In the genomic region with DNA sequence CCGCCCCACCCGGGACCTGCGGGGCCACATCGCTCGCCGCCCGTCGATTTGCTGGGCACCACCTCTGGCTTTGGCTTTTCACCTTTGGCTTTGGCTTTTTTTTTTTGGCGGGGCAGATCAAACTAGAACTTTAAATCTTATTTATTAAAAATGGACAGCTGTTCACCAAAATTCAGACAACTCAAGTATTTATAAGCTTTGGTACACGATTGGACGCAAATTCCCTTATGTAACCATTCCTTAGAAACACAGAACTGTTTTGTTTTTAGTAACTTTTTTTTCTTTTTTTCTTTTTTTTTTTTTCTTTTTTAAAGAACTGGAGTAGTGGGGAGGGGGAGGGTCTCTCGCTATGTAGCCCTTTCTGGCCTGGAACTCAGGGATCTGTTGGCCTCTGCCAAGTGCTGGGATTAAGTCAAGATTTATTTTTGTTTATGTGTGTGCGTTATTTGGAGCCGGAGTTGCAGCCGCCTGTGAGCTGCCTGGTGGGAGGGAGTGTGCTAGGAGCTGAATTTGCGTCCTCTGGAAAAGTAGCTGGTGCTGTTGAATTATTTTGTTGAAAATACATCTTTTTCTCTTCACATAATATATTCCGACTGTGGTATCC, we compare ENCODE assay signal across 8 mouse cellular contexts. TPM values are rescaled to one million over a fixed set of nuclear protein-coding genes. Genes with fewer than 3 reads are reported as not detected.
A peak's percentile ranks its signal among the peaks of the same experiment; 100 is the strongest.
DNase-seq lines count a peak whose midpoint lies in the region; ATAC-seq and TF ChIP-seq lines count a peak whose summit lies in the region.

No protein-coding gene starts in this region.

- H3K9me3 ChIP-seq in neural tube, embryonic 12.5 days: no peaks in the 10 kb centered on the region

- no peak for ATAC-seq in neural tube, embryonic 12.5 days (ENCODE audit: low FRiP score, low read depth)
- ATAC-seq in activated CD4-positive, CD25-positive, alpha-beta regulatory T cell, adult 4 months: no peak

- H3K4me3 ChIP-seq in left cerebral cortex, adult 2 months: peak overlapping the region; percentile 80
- H3K4me3 ChIP-seq in neural tube, embryonic 12.5 days: peak overlapping the region; percentile 82

- H3K27me3 ChIP-seq in neural tube, embryonic 12.5 days (replicated peaks): no peaks in the 10 kb centered on the region

- H3K4me1 ChIP-seq in neural tube, embryonic 12.5 days: peaks cover 4% of the 10 kb centered on the region; the same call in 1 of the 2 replicates

- DNase-seq in left cerebral cortex, adult 2 months (ENCODE audit: extremely low spot score in 1 of 2, low spot score in 2 of 2): no peak
- no peak for DNase-seq in left cerebral cortex, adult 8-10 months (ENCODE audit: low spot score in 2 of 2)
- DNase-seq in cerebellum, postnatal 10 days: peak; percentile 51 to 56
- peak; percentile 56 to 62 for DNase-seq in heart, adult 18-20 months
- DNase-seq in kidney, postnatal 10 days: peak; percentile 29
- no peak for DNase-seq in thymus, postnatal 14 days

- peak overlapping the region; percentile 73 for H3K9ac ChIP-seq in neural tube, embryonic 12.5 days

- 10% methylated on average over 17 of the region's 17 CpGs for WGBS in neural tube, embryonic 12.5 days

- H3K27ac ChIP-seq in left cerebral cortex, adult 2 months: peak overlapping the region; percentile 95
- 0 out of 2 replicates have a peak overlapping the region, but pooled peaks have one; percentile 50 for H3K27ac ChIP-seq in neural tube, embryonic 12.5 days

- intact Hi-C loops in left cerebral cortex, adult 2 months (cut with DNase I): loop anchor here (1.0 to 10.0 kb wide), 2 partner anchors 27 to 309 kb away; a partner anchor contains a TSS

- peak overlapping the region; percentile 92 for H3K4me2 ChIP-seq in neural tube, embryonic 12.5 days (replicated peaks)

- TF ChIP-seq CTCF in left cerebral cortex, adult 2 months (IDR thresholded peaks at IDR 0.05): no peak

- no peaks in the 10 kb centered on the region for H3K36me3 ChIP-seq in neural tube, embryonic 12.5 days

RNA-seq across cellular contexts. Expression of a gene that starts 0.9 kb away (rescaled TPM):
- 100 to 1,000 TPM; 138 to 142 TPM for total RNA-seq in left cerebral cortex, adult 2 months (2021)
- 10 to 100 TPM; 89.9 to 97.8 (median 94.5) TPM for total RNA-seq in left cerebral cortex, adult 8-10 months (2022)
- total RNA-seq in heart, adult 18-20 months (2021): 10 to 100 TPM; 16.5 to 17.9 TPM
- polyA plus RNA-seq in neural tube, embryonic 12.5 days (2016; fragmentation: Nextera tagmentation; extraction: Ambion mirVana): 46.3 and 52.6 TPM in 2 replicates
- 10 to 100 TPM; 17.3 to 20.2 TPM for polyA plus RNA-seq in activated CD4-positive, CD25-positive, alpha-beta regulatory T cell, adult 4 months (2017; shearing (Covaris generic))

RNA-seq across cellular contexts. Expression of a gene that starts 27.4 kb away (rescaled TPM):
- 10 to 100 TPM; 75.9 to 80.7 TPM for total RNA-seq in left cerebral cortex, adult 2 months (2021)
- total RNA-seq in left cerebral cortex, adult 8-10 months (2022): 10 to 100 TPM; 70.0 to 76.7 (median 73.6) TPM
- total RNA-seq in heart, adult 18-20 months (2021): 10 to 100 TPM; 31.6 to 43.3 TPM
- polyA plus RNA-seq in neural tube, embryonic 12.5 days (2016; fragmentation: Nextera tagmentation; extraction: Ambion mirVana): 23.0 and 23.7 TPM in 2 replicates
- 10 to 100 TPM; 14.9 to 19.0 TPM for polyA plus RNA-seq in activated CD4-positive, CD25-positive, alpha-beta regulatory T cell, adult 4 months (2017; shearing (Covaris generic))

RNA-seq across cellular contexts. Expression of a gene that starts 54.3 kb away (rescaled TPM):
- total RNA-seq in left cerebral cortex, adult 2 months (2021): 10 to 100 TPM; 94.6 to 94.9 TPM
- 100 to 1,000 TPM in 1 of 4 experiments, 10 to 100 TPM in 3; 94.5 to 107 (median 97.9) TPM for total RNA-seq in left cerebral cortex, adult 8-10 months (2022)
- total RNA-seq in heart, adult 18-20 months (2021): 1 to 10 TPM; 1.7 to 2.8 TPM
- 21.7 and 22.6 TPM in 2 replicates for polyA plus RNA-seq in neural tube, embryonic 12.5 days (2016; fragmentation: Nextera tagmentation; extraction: Ambion mirVana)
- polyA plus RNA-seq in activated CD4-positive, CD25-positive, alpha-beta regulatory T cell, adult 4 months (2017; shearing (Covaris generic)): not detected

Comparison
In these comparisons a context has a peak if more than half of its experiments do, and no peak if none do; other contexts are left out.
1. DNase-seq: peak in cerebellum, postnatal 10 days (2 of 2), heart, adult 18-20 months (2 of 2) and kidney, postnatal 10 days (single experiment); none in left cerebral cortex, adult 2 months (0 of 2), left cerebral cortex, adult 8-10 months (0 of 2) and thymus, postnatal 14 days (single experiment).
2. RNA of a gene that starts 0.9 kb away (total RNA-seq): 138 to 142 TPM in left cerebral cortex, adult 2 months and 89.9 to 97.8 TPM in left cerebral cortex, adult 8-10 months; 16.5 to 17.9 TPM in heart, adult 18-20 months; every median in the first group is over 4 times any median in the second.
3. RNA of a gene that starts 54.3 kb away (total RNA-seq): 94.5 to 107 TPM in left cerebral cortex, adult 8-10 months and 94.6 to 94.9 TPM in left cerebral cortex, adult 2 months; 1.7 to 2.8 TPM in heart, adult 18-20 months; every median in the first group is over 10 times any median in the second.